Comparison of ENCODE assay signal across 24 mouse cellular contexts in the genomic region with DNA sequence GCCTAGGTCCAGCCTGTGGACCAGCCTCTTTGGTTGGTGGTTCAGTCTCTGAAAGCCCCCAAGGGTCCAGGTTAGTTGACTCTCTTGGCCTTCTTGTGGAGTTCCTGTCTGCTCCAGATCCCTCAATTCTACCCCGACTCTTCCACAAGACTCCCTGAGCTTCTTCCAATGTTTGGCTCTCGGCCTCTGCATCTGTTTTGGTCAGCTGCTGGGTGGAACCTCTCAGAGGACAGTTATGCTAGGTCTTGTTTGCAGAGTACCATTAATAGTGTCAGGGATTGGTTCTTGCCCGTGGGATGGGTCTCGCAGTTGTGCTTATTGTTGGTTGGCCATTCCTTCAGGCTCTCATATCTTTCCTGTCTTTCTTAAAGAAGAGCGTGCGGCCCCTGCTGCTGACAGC. TPM values are rescaled to one million over a fixed set of nuclear protein-coding genes. Genes with fewer than 3 reads are reported as not detected.
DNase-seq lines count a peak whose midpoint lies in the region; ATAC-seq lines count a peak whose summit lies in the region.
"Had no signal": no experiment of that assay in that cellular context is flagged by ENCODE, and none has a peak within 500 bp of the region (broad histone marks: within the 10 kb centered on the region; RNA-seq: fewer than 3 reads in every experiment).

No protein-coding gene starts in this region.

- H3K27me3 ChIP-seq in hindbrain, embryonic 13.5 days: no peaks in the 10 kb centered on the region
- H3K27me3 ChIP-seq in hindbrain, embryonic 12.5 days: no peaks in the 10 kb centered on the region
- H3K27me3 ChIP-seq: heart, embryonic 13.5 days; lung, embryonic 15.5 days; midbrain, embryonic 15.5 days had no signal

- H3K27ac ChIP-seq in hindbrain, embryonic 13.5 days: peak overlapping the region; percentile 30
- no peak overlapping the region for H3K27ac ChIP-seq in hindbrain, embryonic 12.5 days
- H3K27ac ChIP-seq: forebrain, embryonic 10.5 days; heart, embryonic 13.5 days; limb, embryonic 10.5 days; liver, embryonic 15.5 days; lung, embryonic 15.5 days; midbrain, embryonic 15.5 days; stomach, postnatal 0 days had no signal

- no peaks in the 10 kb centered on the region for H3K9me3 ChIP-seq in hindbrain, embryonic 13.5 days
- H3K9me3 ChIP-seq in hindbrain, embryonic 12.5 days (replicated peaks): no peaks in the 10 kb centered on the region
- H3K9me3 ChIP-seq: forebrain, embryonic 10.5 days; heart, embryonic 13.5 days; limb, embryonic 10.5 days; liver, embryonic 15.5 days; lung, embryonic 15.5 days; midbrain, embryonic 15.5 days had no signal

- H3K9ac ChIP-seq in hindbrain, embryonic 13.5 days: no peak overlapping the region
- no peak overlapping the region for H3K9ac ChIP-seq in hindbrain, embryonic 12.5 days
- H3K9ac ChIP-seq: heart, embryonic 13.5 days; liver, embryonic 15.5 days; lung, embryonic 15.5 days; midbrain, embryonic 15.5 days had no signal

- H3K4me3 ChIP-seq in hindbrain, embryonic 13.5 days: no peak overlapping the region
- no peak overlapping the region for H3K4me3 ChIP-seq in hindbrain, embryonic 12.5 days
- H3K4me3 ChIP-seq: forebrain, embryonic 10.5 days; heart, embryonic 13.5 days; limb, embryonic 10.5 days; liver, embryonic 15.5 days; lung, embryonic 15.5 days; midbrain, embryonic 15.5 days had no signal

- peak; percentile 55 to 59 for DNase-seq in heart, adult 18-20 months
- no peak for DNase-seq in heart, postnatal 4 days
- DNase-seq in gastrocnemius, postnatal 10 days: peak; percentile 19
- peak; percentile 74 for DNase-seq in skeletal muscle tissue, adult 2 months (ENCODE audit: low read depth, low spot score)
- no peak for DNase-seq in adrenal gland, postnatal 25 days
- DNase-seq: adrenal gland, postnatal 36 days; cerebellum, postnatal 10 days; kidney, adult 18-20 months; kidney, postnatal 4 days; liver; lung, postnatal 36 days; thymus, adult 2 months had no signal

- ATAC-seq in hindbrain, embryonic 13.5 days (ENCODE audit: low FRiP score): no peak
- no peak for ATAC-seq in hindbrain, embryonic 12.5 days (ENCODE audit: low FRiP score)
- ATAC-seq: CD4-positive, CD25-positive, alpha-beta regulatory T cell, adult 4 months; forebrain, embryonic 16.5 days; inflammation-experienced regulatory T-cells, adult 6 months; midbrain, embryonic 15.5 days had no signal

- no peaks in the 10 kb centered on the region for H3K36me3 ChIP-seq in hindbrain, embryonic 13.5 days
- no peaks in the 10 kb centered on the region for H3K36me3 ChIP-seq in hindbrain, embryonic 12.5 days
- H3K36me3 ChIP-seq: forebrain, embryonic 10.5 days; heart, embryonic 13.5 days; liver, embryonic 15.5 days; lung, embryonic 15.5 days; midbrain, embryonic 15.5 days had no signal

- WGBS in hindbrain, embryonic 13.5 days: 91% methylated on average over 6 of the region's 6 CpGs
- 93% methylated on average over 6 of the region's 6 CpGs for WGBS in hindbrain, embryonic 12.5 days

- no peak overlapping the region for H3K4me2 ChIP-seq in hindbrain, embryonic 13.5 days
- no peak overlapping the region for H3K4me2 ChIP-seq in hindbrain, embryonic 12.5 days (replicated peaks)
- H3K4me2 ChIP-seq: heart, embryonic 13.5 days; liver, embryonic 15.5 days; lung, embryonic 15.5 days; midbrain, embryonic 15.5 days had no signal

- peaks cover 82% of the 10 kb centered on the region for H3K4me1 ChIP-seq in hindbrain, embryonic 13.5 days (replicated peaks)
- H3K4me1 ChIP-seq in hindbrain, embryonic 12.5 days: peaks cover 70% of the 10 kb centered on the region

RNA-seq across cellular contexts. Expression of gene Itsn1, which starts 39.5 kb away (rescaled TPM):
- total RNA-seq in heart, adult 18-20 months (2021): 10 to 100 TPM; 50.2 to 53.6 TPM
- 10 to 100 TPM; 37.9 to 50.7 TPM for total RNA-seq in heart, postnatal 4 days (2021)
- 54.8 and 55.2 TPM in 2 replicates for polyA plus RNA-seq in hindbrain, embryonic 13.5 days (2015; fragmentation: Nextera tagmentation; extraction: Ambion mirVana)
- polyA plus RNA-seq in hindbrain, embryonic 12.5 days (2016; fragmentation: Nextera tagmentation; extraction: Ambion mirVana): 79.2 and 83.0 TPM in 2 replicates
- 10 to 100 TPM; 60.2 to 81.2 TPM for total RNA-seq in gastrocnemius, postnatal 10 days (2021)
- 39.3 and 50.3 TPM in 2 replicates for total RNA-seq in adrenal gland, postnatal 25 days (2021)

RNA-seq across cellular contexts. Expression of gene Cryzl1, which starts 39.8 kb away (rescaled TPM):
- 10 to 100 TPM; 23.0 to 25.0 TPM for total RNA-seq in heart, adult 18-20 months (2021)
- 10 to 100 TPM; 29.7 to 31.2 TPM for total RNA-seq in heart, postnatal 4 days (2021)
- 95.5 and 97.1 TPM in 2 replicates for polyA plus RNA-seq in hindbrain, embryonic 13.5 days (2015; fragmentation: Nextera tagmentation; extraction: Ambion mirVana)
- 81.1 and 83.4 TPM in 2 replicates for polyA plus RNA-seq in hindbrain, embryonic 12.5 days (2016; fragmentation: Nextera tagmentation; extraction: Ambion mirVana)
- total RNA-seq in gastrocnemius, postnatal 10 days (2021): 10 to 100 TPM; 15.1 to 19.4 TPM
- total RNA-seq in adrenal gland, postnatal 25 days (2021): 62.8 and 71.7 TPM in 2 replicates

Comparison
In these comparisons a context has a peak if more than half of its experiments do, and no peak if none do; other contexts are left out.
1. DNase-seq: peak in heart, adult 18-20 months (2 of 2), gastrocnemius, postnatal 10 days (single experiment) and skeletal muscle tissue, adult 2 months (single experiment); none in heart, postnatal 4 days (single experiment) and adrenal gland, postnatal 25 days (single experiment).